Mouse (Mus musculus): Measurements from ENCODE around the gene Lrch1.

GRCm38 (mm10) chr14:74910363-74910762, 37.3 kb downstream of the Lrch1 start:
- TF ChIP-seq MAFK (IDR thresholded peaks at IDR 0.05; ENCODE audit: insufficient read depth, low read depth, low read length) (no peak), ZNF384 (IDR thresholded peaks at IDR 0.05; ENCODE audit: low read depth, low read length) (no peak), CHD2 (IDR thresholded peaks at IDR 0.05; ENCODE audit: low read depth, low read length) (no peak), ZC3H11A (IDR thresholded peaks at IDR 0.05; ENCODE audit: borderline replicate concordance, low read depth, low read length) (no peak), HCFC1 (IDR thresholded peaks at IDR 0.05; ENCODE audit: borderline replicate concordance, insufficient read depth, low read length) (no peak)

Data from ES-E14 (cell line).